Mouse (Mus musculus): ENCODE data around the gene Snrnp48.

The Snrnp48 gene

DNA sequence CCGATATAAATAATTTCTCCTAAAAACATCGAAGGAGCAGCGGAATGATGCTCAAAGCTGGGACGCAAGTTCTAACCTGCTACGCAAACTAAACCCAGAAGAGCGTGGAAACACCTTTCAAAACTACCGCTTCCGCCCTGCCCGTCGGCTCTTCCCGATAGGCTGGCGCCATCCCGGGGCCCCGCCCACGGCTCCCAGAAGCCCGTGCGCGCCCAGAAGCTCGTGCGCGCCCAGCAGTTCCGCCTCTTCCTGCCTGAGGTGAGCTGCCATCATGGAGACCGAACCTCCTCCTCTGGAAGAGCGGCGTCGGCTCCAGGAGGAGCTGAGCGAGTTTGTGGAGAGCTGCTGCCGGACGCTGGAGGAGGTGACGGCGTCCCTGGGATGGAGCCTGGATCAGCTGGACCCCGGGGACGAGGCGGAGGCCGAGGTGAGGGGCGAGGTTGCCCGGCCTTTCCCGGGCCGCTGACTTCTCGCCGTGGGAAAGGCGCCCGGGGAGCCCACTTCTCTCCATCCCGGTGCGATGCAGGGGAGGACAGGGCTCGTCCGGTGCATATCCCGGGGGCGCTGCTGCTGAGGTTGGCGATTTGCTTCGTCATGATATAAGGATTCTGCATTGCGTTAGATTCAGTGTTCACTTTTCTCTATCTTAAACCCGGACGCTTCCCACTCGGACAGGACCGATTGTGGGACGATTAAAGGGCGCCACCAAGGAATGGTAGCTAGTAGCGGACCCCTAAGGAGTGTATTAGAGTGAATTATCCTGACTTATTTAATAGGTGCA, at the start of gene Snrnp48:
TSS of gene Snrnp48 (plus strand) at position 237 of the 781 bp plus-strand sequence.
- DNase-seq (ENCODE audit: low spot score in 2 of 2): peak; percentile 88 to 90

DNA sequence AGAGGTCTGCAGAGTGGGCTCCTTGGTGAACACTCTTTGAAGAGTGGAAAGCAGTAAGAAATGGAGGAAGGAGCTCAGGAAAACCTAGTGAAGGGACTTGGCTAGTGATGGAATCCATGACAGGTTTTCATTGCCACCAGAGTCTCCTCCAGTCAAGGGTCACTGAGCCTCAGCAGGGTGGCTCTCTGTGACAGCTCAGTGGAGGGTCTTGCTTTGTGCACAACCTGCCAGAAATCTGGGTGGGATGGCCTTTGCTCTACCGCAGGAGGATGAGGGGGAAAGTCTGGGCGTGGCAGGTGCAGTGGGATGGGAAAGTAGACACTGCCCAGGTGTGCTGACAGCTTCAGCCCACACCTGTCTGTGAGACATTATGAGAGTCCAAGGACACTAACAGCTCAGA, 49.2 kb upstream of the Snrnp48 start:
- DNase-seq (ENCODE audit: low spot score in 2 of 2): no peak

DNA sequence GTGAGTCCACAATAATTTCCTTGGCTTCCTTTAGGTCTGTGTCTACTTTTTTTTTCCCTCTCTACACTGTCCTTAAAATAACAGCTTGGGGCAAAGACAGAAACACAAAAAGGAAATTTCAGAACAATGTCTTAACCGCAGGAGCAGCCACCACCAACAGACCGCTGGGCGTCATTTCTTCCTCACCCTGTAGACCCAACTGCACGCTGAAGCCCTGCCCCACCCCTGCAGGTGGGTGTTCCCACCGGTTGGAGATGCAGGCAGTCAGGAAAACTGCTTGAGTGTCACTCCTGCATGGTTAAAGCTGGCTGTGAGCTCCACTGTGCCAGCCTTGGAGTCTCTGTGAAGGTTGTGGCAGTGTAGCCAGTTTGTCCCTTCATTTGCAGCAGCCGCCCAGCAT, 47.1 kb upstream of the Snrnp48 start:
- DNase-seq (ENCODE audit: low spot score in 2 of 2): no peak

DNA sequence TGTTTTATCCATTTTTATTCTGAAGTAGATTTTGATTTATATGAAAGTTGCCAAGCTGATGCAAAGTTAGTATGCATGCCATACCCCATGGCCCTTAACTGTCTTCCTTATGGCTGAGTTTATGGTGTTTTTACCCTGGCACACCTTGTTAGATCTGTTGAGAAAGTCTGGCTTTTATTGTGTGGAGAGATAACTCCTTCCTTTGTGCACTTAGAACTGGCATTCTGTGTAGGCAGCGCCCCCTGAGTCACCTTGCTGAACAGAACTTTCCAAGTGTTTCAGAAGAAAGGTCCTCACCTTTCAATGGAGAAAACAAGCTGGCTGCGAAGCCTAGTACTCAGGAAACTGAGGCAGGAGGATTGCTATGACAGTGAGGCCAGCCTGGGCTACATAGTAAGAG, 42.7 kb upstream of the Snrnp48 start:
- no peak for DNase-seq (ENCODE audit: low spot score in 2 of 2)

DNA sequence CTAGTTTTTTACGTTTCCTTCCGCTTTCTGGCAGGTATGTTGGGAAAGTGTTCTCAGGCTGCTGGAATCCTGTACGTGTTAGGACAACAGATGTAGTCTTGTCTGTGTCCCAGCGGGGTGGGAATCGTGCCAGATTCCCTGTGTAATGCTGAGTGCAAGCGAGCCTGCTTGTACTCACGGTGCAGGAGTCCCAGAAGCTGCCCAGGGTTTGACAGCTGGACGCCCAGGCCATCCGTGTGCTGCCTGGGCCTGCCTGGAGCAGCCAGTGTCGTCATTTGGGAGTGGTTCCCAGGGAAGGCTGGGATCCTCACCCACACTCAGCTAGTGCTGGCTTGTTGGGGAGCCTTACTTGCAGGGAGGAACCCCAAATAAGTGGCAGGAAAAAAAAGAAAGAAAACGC, 42.1 kb upstream of the Snrnp48 start:
- peak; percentile 10 for DNase-seq (ENCODE audit: low spot score in 2 of 2)

DNA sequence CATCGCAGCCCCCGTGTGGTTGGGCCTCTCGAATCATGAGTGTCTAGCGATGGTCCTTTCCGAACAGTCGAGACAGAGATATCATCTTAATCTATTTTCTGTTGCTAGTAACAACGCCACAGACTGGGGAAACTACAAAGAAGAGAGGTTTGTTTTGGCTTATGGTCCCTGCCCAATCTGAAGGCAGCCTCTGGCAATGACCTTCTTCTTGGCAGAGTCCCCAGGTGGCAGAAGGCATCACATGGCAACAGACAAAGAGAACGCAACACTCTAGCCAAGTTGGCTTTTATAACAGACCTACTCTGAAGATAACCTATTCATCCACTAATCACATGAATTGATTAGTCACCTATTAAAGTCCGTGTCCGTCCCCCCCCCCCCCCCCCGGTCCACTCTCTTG, 39.8 kb upstream of the Snrnp48 start:
- no peak for DNase-seq (ENCODE audit: low spot score in 2 of 2)

DNA sequence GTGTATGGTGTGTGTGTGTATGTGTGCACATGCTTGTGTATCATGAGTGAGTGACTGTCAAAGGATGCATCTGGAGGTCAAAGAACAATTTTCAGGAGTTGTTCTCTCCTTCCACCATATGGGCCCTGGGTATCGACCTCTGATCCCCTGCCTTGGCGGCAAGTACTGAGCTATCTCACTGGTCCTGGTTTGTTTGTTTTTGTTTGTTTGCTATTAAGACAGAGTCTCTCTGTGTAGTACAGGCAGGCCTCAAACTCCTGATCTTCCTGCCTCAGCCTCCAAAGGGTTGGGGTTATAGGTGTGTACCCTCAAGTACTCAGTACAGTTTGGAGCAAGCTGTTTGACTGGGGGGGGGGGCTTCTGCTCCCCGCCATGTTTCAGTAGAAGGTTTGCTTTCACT, 37.7 kb upstream of the Snrnp48 start:
- no peak for DNase-seq (ENCODE audit: low spot score in 2 of 2)

DNA sequence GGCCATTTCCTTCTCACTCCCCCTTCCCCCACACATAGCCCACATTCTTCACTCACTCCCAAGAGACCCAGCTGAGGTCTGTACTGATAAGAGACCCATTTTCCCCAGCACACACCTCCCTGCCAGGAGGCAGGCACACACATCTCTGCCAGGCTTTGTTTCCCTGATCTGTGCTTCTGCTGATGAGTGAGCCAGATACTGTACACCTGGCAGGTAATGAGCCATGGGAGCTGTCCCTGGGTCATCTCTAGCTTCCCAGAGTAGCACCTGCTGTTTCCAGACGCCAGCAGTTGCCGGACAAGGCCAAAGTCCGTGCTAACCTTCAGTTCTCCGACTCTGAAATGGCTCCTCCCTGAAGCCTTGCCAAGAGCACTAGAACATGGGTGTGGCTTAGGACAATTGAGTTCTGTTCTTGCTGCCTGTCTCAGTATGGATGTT, 34.0 kb upstream of the Snrnp48 start:
- DNase-seq (ENCODE audit: low spot score in 2 of 2): no peak

DNA sequence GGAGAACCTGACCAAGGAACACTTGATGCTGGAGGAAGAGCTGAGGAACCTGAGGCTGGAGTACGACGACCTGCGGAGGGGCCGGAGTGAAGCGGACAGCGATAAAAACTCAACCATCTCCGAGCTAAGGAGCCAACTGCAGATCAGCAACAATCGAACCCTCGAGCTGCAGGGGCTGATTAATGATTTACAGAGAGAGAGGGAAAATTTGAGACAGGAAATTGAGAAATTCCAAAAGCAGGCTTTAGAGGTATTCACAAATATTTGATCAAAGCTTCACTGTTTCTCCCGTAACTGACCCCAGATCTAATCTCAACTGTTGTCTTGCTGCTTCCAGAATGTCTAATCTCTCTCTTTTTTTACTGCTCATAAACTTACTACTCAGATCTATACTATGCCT, 11.3 kb upstream of the Snrnp48 start:
- DNase-seq (ENCODE audit: low spot score in 2 of 2): no peak

DNA sequence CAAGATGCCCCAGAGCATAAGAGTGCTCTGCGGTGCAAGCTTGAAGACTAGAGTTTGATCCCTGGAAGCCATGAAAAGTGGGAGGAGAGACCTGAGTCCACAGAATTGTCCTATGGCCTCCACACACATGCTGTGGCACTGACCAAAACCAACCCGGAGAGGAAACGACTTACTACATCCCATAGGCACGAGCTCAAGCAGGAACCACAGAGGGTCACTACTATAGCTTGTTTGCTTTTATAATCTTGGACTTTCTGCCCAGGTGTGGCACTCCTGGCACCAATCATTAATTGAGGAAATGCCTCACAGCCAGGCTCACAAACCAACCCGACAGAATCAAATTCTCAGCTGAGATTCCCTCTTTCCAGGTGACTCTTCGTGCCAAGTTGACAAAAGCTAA, 3.3 kb upstream of the Snrnp48 start:
- DNase-seq (ENCODE audit: low spot score in 2 of 2): no peak

DNA sequence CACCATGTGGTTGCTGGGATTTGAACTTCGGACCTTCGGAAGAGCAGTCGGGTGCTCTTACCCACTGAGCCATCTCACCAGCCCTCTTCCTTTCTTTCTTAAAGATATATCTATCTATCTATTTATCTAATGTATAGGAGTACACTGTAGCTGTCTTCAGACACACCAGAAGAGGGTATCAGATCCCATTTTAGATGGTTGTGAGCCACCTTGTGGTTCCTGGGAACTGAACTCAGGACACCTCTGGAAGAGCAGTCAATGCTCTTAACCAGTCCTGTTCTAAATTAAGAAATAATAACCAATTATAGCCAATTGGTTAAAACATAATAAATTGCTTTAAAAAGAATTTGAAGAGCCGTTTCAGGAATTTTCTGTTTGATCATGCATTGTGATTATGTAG, 567 bp upstream of the Snrnp48 start:
- DNase-seq (ENCODE audit: low spot score in 2 of 2): no peak

DNA sequence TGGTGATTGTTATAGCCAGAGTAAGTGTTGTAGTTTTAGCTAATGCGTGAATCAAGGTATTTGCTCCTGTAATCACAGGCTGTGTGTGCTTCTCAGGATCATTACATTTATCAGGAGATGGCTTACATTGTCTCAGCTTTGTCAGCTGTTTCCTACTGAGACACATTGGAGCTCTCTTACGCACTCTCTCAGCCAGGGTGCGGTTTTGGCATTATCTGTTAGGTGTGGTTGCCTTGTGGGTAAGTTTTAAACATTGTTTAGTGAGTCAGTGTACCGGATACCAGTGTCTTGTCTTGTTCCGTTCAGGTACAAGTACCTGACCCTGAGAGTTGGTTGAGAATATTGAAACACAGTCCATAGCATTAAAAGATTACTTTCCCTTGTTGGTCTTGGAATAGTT, 6.4 kb downstream of the Snrnp48 start:
- DNase-seq (ENCODE audit: low spot score in 2 of 2): no peak

DNA sequence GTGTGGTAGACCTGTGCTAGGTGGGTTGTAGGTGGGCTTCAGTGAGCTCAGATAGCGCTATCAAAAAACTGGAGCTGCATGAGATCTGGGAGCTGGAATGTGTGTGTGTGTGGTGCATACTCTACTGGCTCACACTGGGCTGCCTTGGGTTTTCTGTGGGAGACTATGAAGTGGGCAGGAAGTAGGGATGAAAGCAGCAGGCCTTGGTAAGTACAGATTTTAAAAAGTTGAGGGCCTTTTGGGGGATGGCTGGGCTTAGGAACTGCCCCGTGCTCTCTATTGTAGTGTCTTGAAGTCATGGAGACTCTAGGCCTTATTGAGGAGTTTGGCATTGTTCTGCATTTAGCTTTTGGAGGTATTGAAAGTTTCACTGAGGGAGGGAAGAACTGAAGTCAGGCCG, 13.9 kb downstream of the Snrnp48 start:
- DNase-seq (ENCODE audit: low spot score in 2 of 2): no peak

DNA sequence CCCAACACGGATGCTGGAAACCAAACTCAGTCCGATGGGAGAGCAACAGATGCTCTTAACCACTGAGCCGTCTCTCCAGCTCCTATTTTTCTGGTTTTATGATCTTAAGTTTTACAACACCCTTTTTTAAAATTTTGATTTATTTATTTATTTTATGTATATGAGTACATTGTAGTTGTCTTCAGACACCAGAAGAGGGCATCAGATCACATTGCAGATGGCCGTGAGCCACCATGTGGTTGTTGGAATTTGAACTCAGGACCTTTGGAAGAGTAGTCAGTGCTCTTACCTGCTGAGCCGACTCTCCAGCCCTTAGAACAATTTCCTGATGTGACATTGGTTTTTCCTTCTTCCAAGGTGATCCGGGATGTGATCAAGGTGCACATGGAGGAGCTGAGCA, 15.6 kb downstream of the Snrnp48 start:
- no peak for DNase-seq (ENCODE audit: low spot score in 2 of 2)

DNA sequence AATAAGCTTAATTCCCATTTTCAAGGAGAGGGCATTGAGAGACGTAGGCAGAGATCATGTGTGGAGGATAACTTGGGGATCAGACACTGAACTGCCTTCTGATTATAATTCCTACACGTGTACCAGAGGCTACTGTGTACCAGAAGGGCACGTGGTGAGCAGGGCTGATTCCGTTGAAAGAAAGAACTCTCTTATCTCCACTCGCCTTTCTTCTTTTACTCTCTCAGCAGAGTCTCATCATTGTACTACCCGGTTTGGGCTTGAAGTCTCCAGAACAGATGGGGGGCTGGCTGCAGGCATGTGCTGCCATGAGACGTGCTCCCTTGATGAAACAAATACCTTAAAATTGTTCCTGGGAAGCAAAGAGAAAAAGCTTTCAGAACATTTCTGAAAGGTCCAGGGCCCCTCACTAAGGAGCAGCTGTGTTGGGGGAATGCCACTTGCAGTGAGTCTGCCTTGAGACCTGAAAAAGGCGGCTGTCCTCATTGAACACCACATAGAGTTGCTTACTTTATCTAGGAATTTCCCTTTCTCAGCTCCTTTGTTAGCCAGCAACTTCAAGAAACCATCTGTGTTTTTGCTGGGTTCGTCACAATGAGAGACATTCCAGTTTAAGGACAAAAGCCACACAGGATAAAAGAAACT, 25.6 kb downstream of the Snrnp48 start:
- no peak for DNase-seq (ENCODE audit: low spot score in 2 of 2)

DNA sequence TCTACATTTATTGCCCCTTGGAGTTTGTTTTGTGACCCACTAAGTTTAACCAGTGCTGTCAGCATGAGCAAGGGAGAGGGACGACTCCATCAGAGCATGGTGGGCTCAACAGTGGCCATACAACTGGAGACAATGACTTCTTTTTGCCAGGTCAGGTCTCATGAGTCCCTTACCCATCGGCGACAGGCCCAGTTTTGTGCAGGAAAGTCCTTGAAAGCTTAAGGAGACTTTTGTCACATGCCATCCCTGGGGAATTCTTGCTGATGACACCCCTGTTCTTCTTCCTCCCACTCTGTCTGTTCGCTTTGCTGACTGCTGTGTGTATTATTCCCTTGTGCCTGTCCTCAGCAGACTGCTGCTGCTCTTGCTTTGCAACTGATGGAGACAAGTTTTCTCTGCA, 27.7 kb downstream of the Snrnp48 start:
- no peak for DNase-seq (ENCODE audit: low spot score in 2 of 2)

DNA sequence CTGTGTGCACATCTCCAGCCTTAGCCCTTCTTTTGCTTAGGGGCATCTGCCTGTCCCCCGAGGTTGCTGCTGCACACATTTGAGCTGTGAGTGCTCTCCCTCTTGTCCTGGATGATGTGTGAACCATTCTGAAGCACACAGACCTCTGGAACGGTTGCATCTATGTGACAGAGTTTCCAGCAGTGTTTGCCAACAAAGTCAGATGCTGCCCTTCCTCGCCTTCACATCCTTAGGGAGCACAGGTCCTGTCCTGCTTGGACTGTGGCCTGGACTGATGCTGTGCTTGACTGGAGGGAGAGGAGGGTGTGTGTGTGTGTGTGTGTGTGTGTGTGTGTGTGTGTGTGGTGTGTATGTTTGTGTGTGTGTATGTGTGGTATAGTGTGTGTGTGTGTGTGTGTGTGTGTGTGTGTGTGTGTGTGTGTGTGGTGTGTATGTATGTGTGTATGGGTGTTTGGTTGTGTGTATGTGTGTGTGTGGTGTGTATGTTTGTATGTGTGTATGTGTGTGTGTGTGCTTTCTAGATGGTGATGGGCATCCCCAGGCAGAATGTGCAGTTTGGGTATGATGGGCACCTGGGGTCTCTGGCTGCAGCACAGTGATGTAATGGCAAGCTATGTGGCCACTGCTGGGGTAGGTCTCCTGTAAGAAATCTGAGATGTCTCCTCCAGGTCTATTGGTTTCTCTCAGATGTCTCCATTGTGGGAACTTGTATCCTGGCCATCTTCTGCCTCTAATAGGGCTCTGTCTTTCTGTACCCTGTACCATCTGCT, 28.3 kb downstream of the Snrnp48 start:
- no peak for DNase-seq (ENCODE audit: low spot score in 2 of 2)

DNA sequence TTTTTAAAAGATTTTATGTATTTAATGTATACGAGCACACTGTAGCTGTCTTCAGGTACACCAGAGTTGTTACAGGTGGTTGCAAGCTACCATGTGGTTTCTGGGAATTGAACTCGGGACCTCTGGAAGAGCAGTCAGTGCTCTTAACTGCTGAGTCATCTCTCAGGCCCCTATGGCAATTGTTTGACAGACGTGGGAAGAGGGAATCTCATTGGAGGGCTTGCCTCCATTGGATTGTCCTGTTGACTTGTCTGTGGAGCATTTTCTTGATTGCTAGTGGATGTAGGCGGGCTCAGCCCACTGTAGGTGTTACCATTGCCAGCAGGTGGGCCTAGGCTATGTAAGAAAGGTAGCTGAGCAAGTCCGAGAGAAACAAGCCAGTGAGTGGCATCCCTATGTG, 29.9 kb downstream of the Snrnp48 start:
- no peak for DNase-seq (ENCODE audit: low spot score in 2 of 2)

DNA sequence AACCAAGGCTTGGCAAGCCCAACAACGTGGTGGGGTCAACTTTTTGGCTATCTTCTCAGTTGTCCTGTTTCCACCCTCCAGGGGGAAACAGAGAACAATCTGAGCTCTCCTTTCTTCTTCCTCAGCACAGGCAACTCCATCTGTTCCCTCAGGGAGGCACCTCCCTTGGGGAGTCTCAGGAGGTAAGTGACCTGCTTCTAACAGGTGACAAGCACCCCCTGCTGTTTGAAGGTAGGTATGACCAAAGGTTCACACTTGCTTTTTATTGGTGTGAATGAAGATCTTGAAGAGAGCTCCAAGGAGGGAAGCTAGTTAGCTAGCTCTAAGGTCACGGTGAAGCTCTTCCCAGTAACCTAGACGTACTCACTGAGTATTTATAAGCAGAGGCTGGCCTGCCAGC, 30.6 kb downstream of the Snrnp48 start:
- no peak for DNase-seq (ENCODE audit: low spot score in 2 of 2)

DNA sequence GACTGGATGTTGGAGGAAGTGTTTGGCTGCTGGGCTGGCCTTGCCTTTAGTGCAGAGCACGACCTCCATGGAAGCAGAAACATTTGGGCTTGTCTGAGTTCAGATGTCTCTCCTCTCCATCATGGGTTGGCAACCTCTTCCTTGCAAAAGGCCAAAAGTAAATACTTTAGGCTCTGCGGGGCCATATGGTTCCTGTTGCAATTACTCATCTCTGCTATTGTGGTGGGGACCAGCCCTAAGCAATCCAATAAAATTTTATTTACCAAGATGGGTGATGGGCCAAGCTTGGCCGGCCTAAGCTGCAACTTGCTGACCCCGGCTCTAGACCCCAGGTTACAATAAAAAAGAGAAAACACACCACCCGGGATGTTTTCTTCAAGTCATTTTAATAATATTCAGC, 43.4 kb downstream of the Snrnp48 start:
- no peak for DNase-seq (ENCODE audit: low spot score in 2 of 2)

DNA sequence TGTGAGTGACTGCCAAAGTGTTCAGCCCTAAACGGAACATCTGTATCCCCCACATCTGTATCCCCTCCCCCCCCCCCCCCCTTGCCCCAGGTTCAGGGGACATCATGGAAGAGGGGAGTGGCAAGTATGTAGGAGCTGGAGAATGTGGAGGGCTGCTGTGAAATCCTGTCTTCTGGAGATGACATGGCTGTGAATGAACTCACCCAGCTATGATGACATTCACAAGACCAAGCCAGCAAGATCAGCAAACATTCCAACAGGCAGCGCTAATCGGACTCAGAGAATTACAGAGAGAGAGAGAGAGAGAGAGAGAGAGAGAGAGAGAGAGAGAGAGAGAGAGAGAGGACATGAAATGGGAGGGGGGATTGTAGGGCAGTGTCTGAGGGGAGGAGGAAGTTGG, 46.5 kb downstream of the Snrnp48 start:
- DNase-seq (ENCODE audit: low spot score in 2 of 2): no peak

DNA sequence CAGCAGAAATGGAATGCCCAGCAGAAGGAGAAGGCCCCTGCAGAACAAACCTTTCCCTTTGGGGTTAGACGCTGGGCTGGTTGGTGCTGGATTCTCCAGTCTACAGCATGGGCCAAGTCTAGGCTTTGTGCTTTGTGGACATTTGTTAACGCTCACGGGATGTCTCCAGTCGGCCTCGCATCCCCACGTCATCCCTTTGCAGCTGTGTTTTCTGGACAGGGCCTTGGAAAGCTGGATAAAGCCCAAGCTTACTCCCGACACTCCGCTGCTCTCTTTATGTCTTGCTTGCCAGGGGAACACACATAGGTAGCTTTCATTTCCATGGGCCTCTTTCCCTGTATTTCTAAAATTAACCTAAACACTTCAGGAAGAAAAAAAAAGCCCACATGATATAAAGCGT, 49.0 kb downstream of the Snrnp48 start:
- peak in 1 of 2 experiments; percentile 6 for DNase-seq (ENCODE audit: low spot score in 2 of 2)

DNA sequence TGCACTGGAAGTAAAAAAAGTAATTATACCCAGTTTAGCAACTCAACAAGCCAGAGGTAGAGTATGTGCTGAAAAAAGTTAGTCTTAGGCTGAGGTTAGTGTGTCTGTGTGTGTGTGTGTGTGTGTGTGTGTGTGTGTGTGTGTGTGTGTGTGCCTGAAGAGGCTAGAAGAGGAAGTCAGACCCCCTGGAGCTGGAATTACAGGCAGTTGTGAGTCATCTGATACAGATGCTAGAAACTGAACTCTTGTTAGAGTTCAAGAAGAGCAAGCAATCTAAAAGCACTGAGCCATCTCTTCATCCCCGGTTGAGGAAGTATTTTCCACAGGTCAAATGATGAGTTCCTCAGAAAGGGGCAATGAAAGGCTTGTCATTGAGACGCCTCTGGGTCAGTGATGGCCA, 54.2 kb downstream of the Snrnp48 start:
- DNase-seq (ENCODE audit: low spot score in 2 of 2): no peak
